Mouse (Mus musculus): ENCODE results near the gene Stk38.
A peak's percentile ranks its signal among the peaks of the same experiment; 100 is the strongest.
"Not testable (repeated sequence)": the region's sequence is repeated elsewhere in the genome, so short reads cannot be mapped to it uniquely, and the experiment has no call there.

The Stk38 gene

GRCm38 (mm10) chr17:29034264-29034663, 26.5 kb upstream of the Stk38 start:
- DNase-seq = no peak

DNA sequence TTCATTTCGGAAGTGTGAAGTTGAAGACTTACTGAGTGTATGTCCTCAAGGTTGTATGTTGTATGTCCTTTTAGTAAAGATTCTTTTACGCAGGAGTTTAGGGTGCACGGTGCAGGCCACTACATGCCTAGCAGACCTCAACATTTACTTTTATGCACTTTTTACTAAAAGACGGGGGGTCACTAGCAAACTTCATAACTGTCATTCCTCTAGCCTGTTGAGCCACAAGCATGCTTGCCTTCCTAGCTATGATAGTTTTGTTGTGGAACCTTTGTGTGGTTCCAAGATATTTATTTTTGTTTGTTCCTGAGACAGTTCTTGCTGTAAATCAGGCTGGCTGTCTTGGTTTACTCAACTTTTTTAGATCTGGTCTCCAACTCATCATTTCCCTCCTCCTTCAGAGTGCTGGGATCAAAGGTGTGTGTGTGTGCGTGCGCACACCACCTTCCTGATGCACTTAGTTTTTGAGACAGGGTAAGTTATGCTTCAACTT, 25.8 kb upstream of the Stk38 start:
- DNase-seq = no peak

DNA sequence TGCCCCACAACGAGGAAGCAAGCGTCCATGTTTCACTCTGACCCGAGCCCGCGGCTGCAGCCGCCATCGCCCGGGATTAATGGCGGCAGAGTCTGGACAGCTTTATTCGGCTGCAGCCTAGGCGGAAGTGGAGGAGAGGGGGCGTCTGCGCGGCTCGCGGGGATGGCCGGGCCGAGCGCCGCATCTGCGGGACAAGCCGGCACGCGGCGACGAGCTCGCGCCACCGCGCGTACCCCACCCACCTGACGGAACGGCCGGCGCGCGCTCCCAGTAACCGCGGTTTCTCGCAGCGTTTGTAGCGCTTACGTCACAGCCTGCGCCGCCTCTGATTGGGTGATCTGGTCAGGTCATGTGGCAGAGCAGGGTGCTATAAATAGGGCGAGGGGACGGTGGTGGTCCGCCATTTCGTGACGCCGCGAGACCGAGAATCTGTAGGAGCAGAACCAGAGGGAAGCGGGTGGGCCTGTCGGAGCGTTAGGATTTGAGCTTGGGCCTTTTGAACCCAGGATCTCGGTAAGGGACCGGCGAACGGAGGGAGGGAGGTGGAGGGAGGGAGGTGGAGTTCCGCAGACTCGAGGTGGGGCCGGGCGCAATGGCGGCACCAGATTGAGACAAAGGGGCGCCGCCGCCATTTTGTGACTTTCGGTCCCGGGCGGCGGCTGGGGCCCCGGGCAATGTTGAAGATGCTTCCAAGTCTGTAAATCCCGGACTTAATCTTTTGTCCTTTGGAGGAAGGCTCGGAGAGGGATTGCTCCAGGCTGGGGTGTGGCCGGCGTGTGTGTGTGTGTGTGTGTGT, 24.7 kb upstream of the Stk38 start, which contains the start of gene Srsf3:
TSS of gene Srsf3 (plus strand) at position 355 of the 796 bp plus-strand sequence.
- peak; percentile 99 for DNase-seq

GRCm38 (mm10) chr17:29031771-29032273, 24.0 kb upstream of the Stk38 start:
- peak; percentile 79 for DNase-seq

- DNase-seq = not testable (repeated sequence)
Observed at GRCm38 (mm10) chr17:29031085-29031711, 23.4 kb upstream of the Stk38 start.

DNA sequence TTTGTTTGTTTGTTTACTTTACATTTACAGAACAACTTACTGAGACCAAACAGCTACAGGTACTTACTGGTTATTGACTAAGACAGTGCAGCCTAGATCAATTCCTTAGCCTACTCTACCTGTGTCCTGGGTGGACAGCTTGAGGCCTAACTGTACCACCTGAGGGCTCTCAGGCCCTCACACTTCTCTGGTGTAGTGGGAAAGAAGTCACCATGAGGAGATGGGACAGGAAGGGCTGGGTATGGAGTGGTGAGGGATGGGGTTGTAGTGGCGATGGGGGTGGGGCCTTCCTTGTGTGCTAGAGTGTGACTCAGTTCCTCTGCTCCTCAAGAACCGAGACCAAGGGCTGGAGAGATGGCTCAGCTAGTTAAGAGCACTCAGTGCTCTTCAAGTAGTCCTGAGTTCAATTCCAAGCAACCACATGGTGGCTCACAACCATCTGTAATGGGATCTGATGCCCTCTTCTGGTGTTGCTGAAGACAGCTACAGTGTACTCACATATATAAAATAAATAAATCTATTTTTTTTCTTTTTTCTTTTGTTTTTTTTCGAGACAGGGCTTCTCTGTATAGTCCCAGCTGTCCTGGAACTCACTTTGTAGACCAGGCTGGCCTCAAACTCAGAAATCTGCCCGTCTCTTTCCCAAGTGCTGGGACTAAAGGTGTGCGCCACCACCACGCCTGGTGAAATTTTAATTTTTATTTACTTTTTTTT, 22.7 kb upstream of the Stk38 start:
- DNase-seq = no peak

GRCm38 (mm10) chr17:29026652-29027356, 19.0 kb upstream of the Stk38 start:
- DNase-seq = no peak

GRCm38 (mm10) chr17:29024896-29025565, 17.2 kb upstream of the Stk38 start:
- DNase-seq = no peak

DNA sequence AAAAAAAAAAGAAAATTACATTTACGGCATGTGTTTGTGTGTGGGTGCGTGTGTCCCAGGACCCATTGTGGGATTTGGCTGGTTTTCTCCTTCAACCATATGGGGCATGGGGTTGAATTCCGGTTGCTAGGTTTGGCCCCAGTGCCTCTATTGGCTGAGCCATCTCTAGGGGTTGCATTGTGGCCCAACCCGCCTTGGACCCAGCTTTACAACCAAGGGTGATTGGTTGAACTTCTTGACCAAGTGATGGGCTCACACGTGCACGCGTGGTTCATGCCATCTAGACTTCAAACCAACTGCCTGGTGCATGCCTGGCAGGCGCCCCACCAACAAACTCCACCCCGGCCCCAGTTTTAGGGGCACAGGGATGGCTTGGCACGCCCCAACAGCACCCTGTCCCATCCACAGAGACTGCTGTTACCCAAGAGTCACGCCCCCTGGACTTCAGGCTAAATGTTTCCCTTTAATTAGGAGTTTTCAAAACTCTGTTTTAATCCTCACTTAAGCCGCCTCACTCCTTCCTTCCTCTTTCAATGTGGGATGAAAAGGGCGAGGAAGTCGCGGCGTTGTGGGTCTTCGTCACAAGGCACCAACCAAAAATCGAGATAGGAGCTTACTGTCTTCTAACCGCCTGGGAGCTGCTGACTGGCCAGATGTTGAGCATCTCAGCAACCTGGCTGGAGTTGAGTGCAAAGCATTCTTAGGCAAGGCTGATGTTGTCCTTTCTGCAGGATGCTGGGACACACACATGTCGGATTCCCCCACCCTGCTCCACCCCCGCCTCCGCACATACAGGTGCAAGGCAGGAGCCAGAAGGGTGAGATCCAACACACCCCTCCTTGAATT, 16.5 kb upstream of the Stk38 start:
- DNase-seq = peak; percentile 64

DNA sequence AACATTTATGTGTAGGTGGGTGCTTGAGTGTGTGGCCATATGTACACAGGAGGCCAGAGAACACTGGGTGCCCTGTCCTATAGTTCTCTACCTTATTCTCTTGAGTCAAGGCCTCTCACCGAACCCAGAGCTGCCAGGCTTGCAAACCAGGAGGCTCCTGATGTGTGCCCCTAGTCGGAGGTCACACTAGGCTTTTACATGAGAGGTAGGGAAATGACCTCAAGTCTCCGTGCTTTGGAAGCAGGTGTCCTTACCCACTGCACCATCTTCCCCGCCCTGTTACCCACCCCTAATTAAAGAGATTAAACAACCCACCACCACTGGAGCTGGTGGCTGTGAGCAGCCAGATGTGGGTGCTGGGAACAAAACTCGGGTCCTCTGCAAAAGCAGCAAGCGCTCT, 15.6 kb upstream of the Stk38 start:
- no peak for DNase-seq

DNA sequence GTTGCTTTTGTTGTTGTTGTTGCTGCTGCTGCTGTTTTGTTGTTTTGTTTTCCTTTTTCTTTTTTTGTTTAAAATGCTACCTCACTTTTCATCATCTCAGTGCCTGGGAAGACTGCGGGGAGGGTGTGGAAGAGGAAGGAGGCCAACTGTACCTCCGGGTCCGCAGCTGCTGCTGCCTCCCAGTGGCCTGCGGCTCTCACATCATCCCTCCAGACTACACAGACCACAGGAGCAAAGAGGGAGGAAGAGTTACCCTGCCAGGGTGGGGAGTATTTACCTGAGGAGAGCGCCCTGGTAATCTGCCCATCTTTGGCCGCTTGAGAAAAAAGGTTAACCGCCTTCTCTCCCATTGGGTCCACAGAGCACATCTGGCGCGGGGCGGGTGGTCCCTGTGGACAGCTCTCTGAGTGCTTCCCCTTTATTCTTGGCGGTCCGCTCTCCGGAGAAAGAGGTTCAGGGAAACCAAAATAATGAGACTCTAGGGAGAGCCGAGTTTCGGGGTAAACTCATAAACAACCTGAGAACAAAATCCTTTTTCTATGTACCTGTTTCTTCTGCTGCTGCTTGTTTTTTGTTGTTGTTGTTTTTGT, 14.5 kb upstream of the Stk38 start:
- DNase-seq = peak; percentile 59

GRCm38 (mm10) chr17:29020444-29020843, 12.6 kb upstream of the Stk38 start:
- no peak for DNase-seq

DNA sequence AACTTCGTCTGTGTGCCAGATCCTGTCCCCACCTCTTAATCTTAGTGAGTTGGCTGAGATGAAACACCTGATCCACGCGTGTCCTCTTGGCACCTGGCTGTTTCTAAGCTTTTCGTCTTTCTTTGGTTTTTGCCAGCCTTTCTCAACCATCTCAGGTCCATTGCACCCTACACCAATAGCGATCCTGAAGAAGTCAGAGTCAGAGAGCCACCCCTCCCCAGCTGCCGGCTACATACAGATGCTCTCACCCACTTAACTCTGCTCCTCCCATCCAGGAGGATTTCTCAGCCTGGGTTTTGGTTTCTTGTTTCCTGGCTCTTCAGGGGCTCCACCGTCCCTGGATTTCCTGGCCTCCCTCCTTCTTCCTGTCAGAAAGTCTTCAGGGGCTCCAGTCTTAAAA, 11.6 kb upstream of the Stk38 start:
- DNase-seq = peak; percentile 21

GRCm38 (mm10) chr17:29018292-29018984, 10.6 kb upstream of the Stk38 start:
- peak; percentile 64 for DNase-seq

DNA sequence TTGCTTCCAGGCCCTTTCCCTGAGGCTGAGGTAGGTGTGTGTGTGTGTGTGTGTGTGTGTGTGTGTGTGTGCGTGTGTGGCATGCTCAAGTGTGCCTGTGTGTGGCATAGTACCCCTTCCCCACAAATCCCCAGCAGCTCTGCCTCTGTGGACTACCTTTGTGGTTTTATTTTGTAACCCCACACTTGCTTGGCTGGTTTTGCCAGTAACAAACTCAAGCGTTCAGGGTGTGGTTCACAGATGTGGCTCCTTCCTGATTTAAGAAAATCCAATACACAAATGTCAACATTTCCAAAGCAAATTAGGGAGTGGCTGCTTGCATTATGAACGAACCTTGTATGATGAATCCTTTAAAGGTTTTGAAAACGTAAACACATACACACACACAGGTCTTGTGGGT, 8.9 kb upstream of the Stk38 start:
- DNase-seq = no peak

DNA sequence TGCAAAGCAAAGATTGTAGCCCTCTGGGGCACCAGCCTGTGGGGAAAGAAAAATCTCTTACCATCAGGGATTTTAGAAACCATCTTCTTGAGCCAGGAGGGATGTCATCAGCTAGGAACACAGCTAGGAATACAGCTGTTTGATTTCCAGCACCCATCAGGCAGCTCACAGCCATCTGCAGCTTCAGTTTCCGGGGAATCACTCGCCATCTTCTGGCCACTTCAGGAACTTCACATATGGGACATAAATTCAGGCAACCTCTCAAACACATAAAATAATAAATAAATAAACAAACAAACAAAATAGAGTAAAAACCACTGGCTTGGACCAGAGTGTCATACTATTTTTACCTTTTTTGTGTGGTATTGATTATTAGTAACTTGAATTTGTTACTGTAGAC, 7.8 kb upstream of the Stk38 start:
- DNase-seq = peak; percentile 79

DNA sequence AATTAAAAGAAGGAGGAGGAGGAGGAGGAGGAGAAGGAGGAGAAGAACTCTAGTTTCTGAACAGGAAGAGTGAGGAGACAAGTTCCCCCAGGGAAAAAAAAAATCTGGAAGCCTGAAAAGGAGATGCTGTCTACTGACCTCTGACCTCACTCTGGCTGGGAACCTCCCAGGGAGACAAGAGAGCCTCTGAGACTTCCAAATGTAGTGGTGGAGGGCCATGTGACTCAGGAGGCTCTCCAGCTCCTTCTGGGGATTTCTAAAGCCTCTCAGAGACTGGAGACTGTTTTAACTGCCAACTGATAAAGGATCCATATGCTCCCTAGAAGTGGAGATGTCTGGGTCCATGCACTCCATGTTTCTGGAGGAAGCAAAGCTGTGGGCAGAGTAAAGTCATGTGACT, 6.4 kb upstream of the Stk38 start:
- DNase-seq = no peak

- DNase-seq = no peak
Observed at GRCm38 (mm10) chr17:29009181-29009580, 1.4 kb upstream of the Stk38 start.

GRCm38 (mm10) chr17:29008326-29008650, 493 bp upstream of the Stk38 start:
- DNase-seq = no peak

DNA sequence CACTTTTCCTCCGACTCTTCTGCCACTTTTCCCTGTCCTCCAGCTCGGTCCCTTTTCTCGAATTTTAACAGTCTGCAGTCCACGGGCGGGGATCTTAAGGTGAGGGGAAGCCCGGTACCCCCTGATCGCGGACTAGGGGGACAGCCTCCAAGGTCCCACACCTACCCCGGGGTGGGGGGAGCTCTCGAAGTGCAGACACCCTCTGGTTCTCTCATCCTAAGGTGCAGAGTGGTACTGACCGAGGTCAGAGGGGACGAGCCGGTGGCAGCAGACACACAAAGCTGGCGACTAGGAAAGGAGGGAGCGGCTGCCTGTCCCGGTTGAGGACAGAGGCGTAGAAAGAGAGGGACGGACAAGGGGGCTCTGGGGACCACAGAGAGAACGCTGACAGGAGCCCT, 553 bp downstream of the Stk38 start:
- DNase-seq = peak; percentile 66
